Mouse (Mus musculus) midbrain, embryonic 12.5 days (tissue): ENCODE measurements at regions not wholly inside any gene's neighbourhood (a gene's known extent, or its start where the extent isn't known, plus 50 kb on each side); places are given as distances from the start of the nearest gene placed in this dataset.
A peak's percentile ranks its signal among the peaks of the same experiment; 100 is the strongest.

Experiments used
- ATAC-seq: fragments of 200-750 bp; cut with Nextera tagmentation; 2 replicates; pipeline ENCODE4 v1.8.0; 2017; ENCODE audit warnings: low read depth, moderate TSS enrichment, moderate library complexity; ENCODE audit not compliant: low FRiP score
- H3K27ac ChIP-seq: fragments of 300-500 bp; sonication (generic); replicated peaks from 2 replicates; pipeline ENCODE4 v1.5.1; 2016; ENCODE audit warnings: mild to moderate bottlenecking
- H3K27me3 ChIP-seq: fragments of 300-500 bp; sonication (generic); 2 replicates; pipeline ENCODE4 v1.6.1; 2016; ENCODE audit warnings: mild to moderate bottlenecking
- H3K36me3 ChIP-seq: fragments of 300-500 bp; sonication (generic); 2 replicates; pipeline ENCODE4 v1.6.1; 2016
- H3K4me1 ChIP-seq: fragments of 300-500 bp; sonication (generic); 2 replicates; pipeline ENCODE4 v1.6.1; 2016
- H3K4me2 ChIP-seq: fragments of 300-500 bp; sonication (generic); replicated peaks from 2 replicates; pipeline ENCODE4 v1.6.1; 2016; ENCODE audit warnings: mild to moderate bottlenecking, moderate library complexity
- H3K4me3 ChIP-seq: fragments of 300-500 bp; sonication (generic); 2 replicates; pipeline ENCODE4 v1.5.1; 2016; ENCODE audit warnings: mild to moderate bottlenecking
- H3K9ac ChIP-seq: fragments of 300-500 bp; sonication (generic); replicated peaks from 2 replicates; pipeline ENCODE4 v1.6.1; 2016; ENCODE audit warnings: mild to moderate bottlenecking, moderate library complexity
- H3K9me3 ChIP-seq: fragments of 300-500 bp; sonication (generic); 2 replicates; pipeline ENCODE4 v1.6.1; 2016; ENCODE audit warnings: mild to moderate bottlenecking
- WGBS: fragments of 180-500 bp; shearing (Covaris S2); methylation state at CpG from one replicate; pipeline ENCODE4 v1.1.7; 2016; 5-methylcytosine and 5-hydroxymethylcytosine counted together

DNA sequence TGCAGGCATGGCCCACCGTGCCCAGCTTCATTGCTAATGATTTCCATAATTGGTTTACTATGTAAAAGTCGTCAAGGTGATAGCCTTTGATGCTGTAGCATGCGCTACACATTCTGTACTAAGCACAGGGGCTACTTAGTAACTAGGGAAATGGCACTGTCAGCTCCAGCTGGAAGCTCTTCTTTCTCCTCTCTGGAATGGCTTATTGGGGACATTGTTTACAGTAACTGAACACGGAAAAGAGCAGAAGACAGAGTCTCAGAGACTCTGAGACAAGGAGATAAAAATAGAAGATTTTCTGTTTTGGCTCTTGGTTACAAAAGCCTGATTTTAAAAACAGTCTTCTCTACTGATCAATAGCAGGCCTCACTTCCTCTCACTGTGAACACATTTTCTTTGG is 178.3 kb downstream of the Ktn1 start:
- WGBS: 77% methylated on average over 4 of the region's 4 CpGs
- Histone ChIP-seq H3K9ac (no peak overlapping the region), H3K4me2 (no peak overlapping the region), H3K4me3 (no peak overlapping the region), H3K4me1 (no peaks in the 10 kb centered on the region), H3K36me3 (no peaks in the 10 kb centered on the region), H3K27ac (no peak overlapping the region), H3K9me3 (no peaks in the 10 kb centered on the region), H3K27me3 (no peaks in the 10 kb centered on the region)
- no peak for ATAC-seq

GRCm38 (mm10) chr14:47827623-47828022 is 179.4 kb downstream of the Ktn1 start:
- no peak for ATAC-seq
- no peak overlapping the region for H3K4me3 ChIP-seq
- no peaks in the 10 kb centered on the region for H3K36me3 ChIP-seq
- H3K9ac ChIP-seq: no peak overlapping the region
- H3K4me1 ChIP-seq: no peaks in the 10 kb centered on the region
- no peaks in the 10 kb centered on the region for H3K9me3 ChIP-seq
- no peak overlapping the region for H3K27ac ChIP-seq
- no peaks in the 10 kb centered on the region for H3K27me3 ChIP-seq
- H3K4me2 ChIP-seq: no peak overlapping the region
- WGBS: 82% methylated on average over 2 of the region's 2 CpGs

- Histone ChIP-seq H3K4me3 (no peak overlapping the region), H3K9me3 (no peaks in the 10 kb centered on the region), H3K4me2 (no peak overlapping the region), H3K9ac (no peak overlapping the region), H3K27me3 (no peaks in the 10 kb centered on the region), H3K4me1 (no peaks in the 10 kb centered on the region), H3K27ac (no peak overlapping the region), H3K36me3 (no peaks in the 10 kb centered on the region)
- WGBS: 86% methylated on average over 10 of the region's 10 CpGs
- ATAC-seq: no peak
These were observed 185.4 kb downstream of the Ktn1 start for GRCm38 (mm10) chr14:47833696-47834095.

GRCm38 (mm10) chr14:47835408-47835807 is 187.2 kb downstream of the Ktn1 start:
- 74% methylated on average over 4 of the region's 4 CpGs for WGBS
- Histone ChIP-seq H3K4me1 (0 out of 2 replicates have a peak, but pooled peaks cover 7% of the 10 kb centered on the region), H3K27me3 (no peaks in the 10 kb centered on the region), H3K9me3 (no peaks in the 10 kb centered on the region), H3K9ac (no peak overlapping the region), H3K4me2 (no peak overlapping the region), H3K27ac (no peak overlapping the region), H3K36me3 (no peaks in the 10 kb centered on the region), H3K4me3 (no peak overlapping the region)
- ATAC-seq: no peak

DNA sequence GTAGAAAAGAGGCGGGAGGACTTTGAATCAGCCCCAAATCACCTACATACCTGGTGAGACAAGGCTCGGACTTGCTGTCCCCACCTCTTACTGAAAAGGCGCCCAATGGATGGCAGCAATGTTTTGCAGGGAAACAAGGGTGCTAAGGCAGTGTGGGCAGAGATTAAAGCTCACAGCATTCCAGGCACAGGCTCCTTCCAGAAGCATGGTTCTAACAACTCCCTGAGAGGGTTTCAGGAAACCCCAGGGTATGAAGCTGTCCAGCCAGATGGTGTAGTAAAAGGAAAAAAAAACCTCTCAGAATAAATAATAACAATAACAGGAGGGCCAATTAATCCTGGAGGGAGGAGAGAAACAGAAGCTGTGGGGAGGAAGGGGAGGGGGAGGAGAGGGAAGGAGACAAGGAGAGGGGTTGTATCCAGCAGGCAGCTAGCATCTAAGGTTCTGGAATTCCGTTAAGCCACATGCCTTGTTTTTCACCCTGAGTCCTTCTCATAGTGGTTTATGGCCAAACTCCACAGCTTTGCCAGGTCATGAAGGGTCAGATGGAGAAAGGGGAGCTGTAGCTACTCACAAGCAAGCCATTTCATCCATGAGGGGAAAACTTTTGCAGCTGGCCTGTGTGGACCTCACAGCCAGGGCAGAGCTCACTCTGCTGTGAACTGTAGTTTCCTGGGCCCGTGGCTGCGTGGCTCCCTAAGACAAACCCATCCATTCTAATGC is 191.4 kb downstream of the Ktn1 start:
- Histone ChIP-seq H3K27ac (peak overlapping the region; percentile 46; the same call in 1 of the 2 replicates), H3K4me1 (0 out of 2 replicates have a peak, but pooled peaks cover 7% of the 10 kb centered on the region), H3K4me2 (no peak overlapping the region), H3K9ac (no peak overlapping the region), H3K27me3 (no peaks in the 10 kb centered on the region), H3K4me3 (no peak overlapping the region), H3K9me3 (no peaks in the 10 kb centered on the region), H3K36me3 (no peaks in the 10 kb centered on the region)
- no peak for ATAC-seq
- 58% methylated on average over 6 of the region's 6 CpGs for WGBS

- no peak for ATAC-seq
- 87% methylated on average over 1 of the region's 1 CpGs for WGBS
- Histone ChIP-seq H3K36me3 (no peaks in the 10 kb centered on the region), H3K27me3 (peaks cover 2% of the 10 kb centered on the region; the same call in 1 of the 2 replicates), H3K4me3 (no peak overlapping the region), H3K4me1 (0 out of 2 replicates have a peak, but pooled peaks cover 1% of the 10 kb centered on the region), H3K27ac (no peak overlapping the region), H3K9me3 (no peaks in the 10 kb centered on the region), H3K4me2 (no peak overlapping the region), H3K9ac (no peak overlapping the region)
These were observed 196.1 kb downstream of the Ktn1 start for GRCm38 (mm10) chr14:47844366-47844765.

- H3K36me3 ChIP-seq: no peaks in the 10 kb centered on the region
- no peaks in the 10 kb centered on the region for H3K9me3 ChIP-seq
- peaks cover 2% of the 10 kb centered on the region; the same call in 1 of the 2 replicates for H3K27me3 ChIP-seq
- H3K4me1 ChIP-seq: no peaks in the 10 kb centered on the region
- WGBS: 87% methylated on average over 4 of the region's 4 CpGs
- H3K4me2 ChIP-seq: no peak overlapping the region
- no peak for ATAC-seq
- no peak overlapping the region for H3K4me3 ChIP-seq
- H3K9ac ChIP-seq: no peak overlapping the region
- no peak overlapping the region for H3K27ac ChIP-seq
These were observed 200.6 kb downstream of the Ktn1 start for GRCm38 (mm10) chr14:47848861-47849260.

DNA sequence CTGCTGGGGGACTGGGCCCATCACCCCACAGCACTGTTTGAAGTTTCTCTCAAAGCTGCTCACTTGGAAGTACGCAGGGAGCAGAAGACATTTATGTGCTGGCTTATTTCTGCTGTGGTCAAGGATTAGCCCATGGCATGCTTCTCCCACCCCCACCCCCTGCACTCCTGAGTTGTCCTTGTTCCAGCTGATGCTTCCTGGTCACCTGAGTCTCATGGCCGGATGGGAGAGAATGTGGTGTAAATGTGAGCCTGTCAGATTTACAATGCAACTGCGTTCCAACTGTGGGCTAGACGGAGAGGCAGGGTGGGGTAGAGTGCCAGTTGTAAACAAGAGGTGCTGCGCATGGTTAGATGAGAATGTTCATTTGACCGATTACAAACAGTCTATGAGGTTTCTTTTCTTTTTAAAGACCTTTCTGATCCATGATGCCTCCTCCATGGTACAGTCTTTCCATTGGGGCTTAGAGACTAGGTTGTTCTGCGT is 208.1 kb downstream of the Ktn1 start:
- H3K9me3 ChIP-seq: no peaks in the 10 kb centered on the region
- no peak overlapping the region for H3K27ac ChIP-seq
- no peaks in the 10 kb centered on the region for H3K36me3 ChIP-seq
- WGBS: 51% methylated on average over 7 of the region's 7 CpGs
- no peak for ATAC-seq
- H3K4me2 ChIP-seq: no peak overlapping the region
- H3K27me3 ChIP-seq: no peaks in the 10 kb centered on the region
- H3K4me3 ChIP-seq: no peak overlapping the region
- no peak overlapping the region for H3K9ac ChIP-seq
- H3K4me1 ChIP-seq: no peaks in the 10 kb centered on the region

DNA sequence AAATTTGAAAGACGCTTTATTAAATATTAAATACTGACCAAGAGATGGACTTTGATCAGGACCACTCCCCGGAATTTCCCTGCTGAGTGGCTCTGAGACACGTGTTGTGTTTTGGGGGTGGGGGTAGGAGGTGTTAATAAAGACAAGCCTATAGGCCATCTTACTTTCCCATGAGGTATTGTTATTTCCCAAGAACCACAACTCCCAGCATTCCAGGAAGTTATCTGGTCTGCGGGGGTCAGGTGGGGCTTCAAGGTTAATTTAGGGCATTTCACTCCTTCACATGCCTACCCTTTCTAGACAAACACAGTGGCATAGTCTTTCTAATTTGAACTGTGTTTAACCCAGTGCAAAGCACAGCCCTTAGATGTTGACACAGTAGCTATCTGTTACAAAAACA is 209.0 kb downstream of the Ktn1 start:
- Histone ChIP-seq H3K4me3 (no peak overlapping the region), H3K27ac (no peak overlapping the region), H3K9ac (no peak overlapping the region), H3K9me3 (no peaks in the 10 kb centered on the region), H3K27me3 (no peaks in the 10 kb centered on the region), H3K4me1 (no peaks in the 10 kb centered on the region), H3K4me2 (no peak overlapping the region), H3K36me3 (no peaks in the 10 kb centered on the region)
- ATAC-seq: no peak
- 74% methylated on average over 4 of the region's 4 CpGs for WGBS

GRCm38 (mm10) chr14:47857731-47858556 is 209.7 kb downstream of the Ktn1 start:
- no peak overlapping the region for H3K4me2 ChIP-seq
- 78% methylated on average over 14 of the region's 16 CpGs for WGBS
- H3K4me3 ChIP-seq: no peak overlapping the region
- no peaks in the 10 kb centered on the region for H3K27me3 ChIP-seq
- no peaks in the 10 kb centered on the region for H3K36me3 ChIP-seq
- ATAC-seq: no peak
- no peak overlapping the region for H3K27ac ChIP-seq
- no peaks in the 10 kb centered on the region for H3K4me1 ChIP-seq
- H3K9me3 ChIP-seq: no peaks in the 10 kb centered on the region
- H3K9ac ChIP-seq: no peak overlapping the region

- 94% methylated on average over 1 of the region's 1 CpGs for WGBS
- Histone ChIP-seq H3K4me1 (no peaks in the 10 kb centered on the region), H3K27me3 (no peaks in the 10 kb centered on the region)
These were observed 214.3 kb downstream of the Ktn1 start for GRCm38 (mm10) chr14:47862556-47862955.

DNA sequence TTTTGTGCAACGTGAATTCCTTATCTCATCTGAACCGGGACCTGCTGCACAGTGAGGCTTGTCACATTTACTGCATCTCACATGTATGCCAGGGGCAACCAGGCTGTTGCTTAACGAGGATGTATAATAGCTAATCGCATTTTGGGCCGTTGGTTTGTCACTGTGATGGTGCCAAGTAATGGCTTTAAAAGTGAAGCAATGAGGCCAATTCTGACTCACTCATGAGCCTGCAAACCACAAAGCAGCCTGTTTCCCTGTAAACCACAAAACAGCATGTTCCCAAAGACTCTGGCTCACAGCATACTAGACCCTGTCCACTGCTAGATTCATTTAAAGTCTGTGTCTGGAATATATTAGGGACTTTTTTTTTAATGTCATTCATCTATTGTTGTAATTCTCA is 214.8 kb downstream of the Ktn1 start:
- no peak for ATAC-seq

More at GRCm38 (mm10) chr14:47862556-47862955, 214.3 kb downstream of the Ktn1 start:
- Histone ChIP-seq H3K4me2 (no peak overlapping the region), H3K9me3 (no peaks in the 10 kb centered on the region), H3K36me3 (no peaks in the 10 kb centered on the region), H3K27ac (no peak overlapping the region), H3K4me3 (no peak overlapping the region), H3K9ac (no peak overlapping the region)
- ATAC-seq: no peak

More for the DNA sequence above, 214.8 kb downstream of the Ktn1 start:
- Histone ChIP-seq H3K9me3 (no peaks in the 10 kb centered on the region), H3K27ac (no peak overlapping the region), H3K4me3 (no peak overlapping the region), H3K9ac (no peak overlapping the region), H3K4me2 (no peak overlapping the region), H3K4me1 (no peaks in the 10 kb centered on the region), H3K36me3 (no peaks in the 10 kb centered on the region), H3K27me3 (no peaks in the 10 kb centered on the region)
- 79% methylated on average over 5 of the region's 5 CpGs for WGBS
